Mouse (Mus musculus) thymus, postnatal 14 days (tissue): ENCODE data around the gene Col5a3.

Experiments
- DNase-seq: peaks from one replicate; pipeline ENCODE4 v3.0.0; 2021

Gene Col5a3

GRCm38 (mm10) chr9:20804266-20805158 is 10.4 kb downstream of the Col5a3 start:
- peak; percentile 59 for DNase-seq

- DNase-seq: no peak
Observed at GRCm38 (mm10) chr9:20794108-20794806, 20.6 kb downstream of the Col5a3 start.

GRCm38 (mm10) chr9:20790345-20790744 is 24.5 kb downstream of the Col5a3 start:
- DNase-seq: no peak

- DNase-seq: no peak
Observed at GRCm38 (mm10) chr9:20789651-20790050, 25.2 kb downstream of the Col5a3 start.

- no peak for DNase-seq
Observed at GRCm38 (mm10) chr9:20787992-20788391, 26.9 kb downstream of the Col5a3 start.

GRCm38 (mm10) chr9:20785055-20785454 is 29.8 kb downstream of the Col5a3 start:
- no peak for DNase-seq

GRCm38 (mm10) chr9:20781286-20781685 is 33.6 kb downstream of the Col5a3 start:
- DNase-seq: no peak

- no peak for DNase-seq
Observed at GRCm38 (mm10) chr9:20765274-20765673, 49.6 kb downstream of the Col5a3 start.

- no peak for DNase-seq
Observed at GRCm38 (mm10) chr9:20763099-20763498, 51.8 kb downstream of the Col5a3 start.

GRCm38 (mm10) chr9:20762197-20762961 is 52.5 kb downstream of the Col5a3 start:
- no peak for DNase-seq

GRCm38 (mm10) chr9:20761388-20761787 is 53.5 kb downstream of the Col5a3 start:
- no peak for DNase-seq

- DNase-seq: no peak
Observed at GRCm38 (mm10) chr9:20760813-20761212, 54.1 kb downstream of the Col5a3 start.

GRCm38 (mm10) chr9:20758896-20759295 is 56.0 kb downstream of the Col5a3 start:
- no peak for DNase-seq

GRCm38 (mm10) chr9:20758243-20758642 is 56.6 kb downstream of the Col5a3 start:
- DNase-seq: no peak

- DNase-seq: peak; percentile 76
Observed at GRCm38 (mm10) chr9:20757087-20757955, 57.5 kb downstream of the Col5a3 start.

- no peak for DNase-seq
Observed at GRCm38 (mm10) chr9:20756081-20756700, 58.7 kb downstream of the Col5a3 start.

GRCm38 (mm10) chr9:20754335-20754734 is 60.5 kb downstream of the Col5a3 start:
- DNase-seq: no peak

GRCm38 (mm10) chr9:20751477-20752029 is 63.3 kb downstream of the Col5a3 start:
- DNase-seq: peak; percentile 28

GRCm38 (mm10) chr9:20749213-20749612 is 65.7 kb downstream of the Col5a3 start:
- DNase-seq: no peak

- no peak for DNase-seq
Observed at GRCm38 (mm10) chr9:20748540-20748939, 66.3 kb downstream of the Col5a3 start.

- DNase-seq: no peak
Observed at GRCm38 (mm10) chr9:20747682-20748081, 67.2 kb downstream of the Col5a3 start.
